Mouse (Mus musculus) thymus, adult 2 months (tissue): ENCODE results near the gene Prickle1. TPM values are rescaled to one million over a fixed set of nuclear protein-coding genes. Genes with fewer than 3 reads are reported as not detected.

Source experiments
- DNase-seq: peaks from one replicate; pipeline ENCODE4 v3.0.0; 2021
- H3K27ac ChIP-seq: fragments of 200-500 bp; 2 replicates; pipeline ENCODE4 v1.5.1; 2012; ENCODE audit warnings: low read length, control low read depth; ENCODE audit not compliant: control insufficient read depth, insufficient read depth
- H3K27me3 ChIP-seq: fragments of 200-500 bp; 2 replicates; pipeline ENCODE4 v1.6.1; 2012; ENCODE audit warnings: mild to moderate bottlenecking, low read length, moderate library complexity, mixed read lengths; ENCODE audit not compliant: control insufficient read depth, insufficient read depth
- H3K36me3 ChIP-seq: fragments of 200-500 bp; 2 replicates; pipeline ENCODE4 v1.6.1; 2012; ENCODE audit warnings: mild to moderate bottlenecking, low read length, moderate library complexity; ENCODE audit not compliant: control insufficient read depth, insufficient read depth
- H3K4me1 ChIP-seq: fragments of 200-500 bp; replicated peaks from 2 replicates; pipeline ENCODE4 v1.6.1; 2012; ENCODE audit warnings: low read length; ENCODE audit not compliant: control insufficient read depth, insufficient read depth
- H3K4me3 ChIP-seq: fragments of 200-500 bp; 2 replicates; pipeline ENCODE4 v1.5.1; 2012; ENCODE audit warnings: mild to moderate bottlenecking, low read length, control low read depth, moderate library complexity; ENCODE audit not compliant: control insufficient read depth, insufficient read depth
- CTCF ChIP-seq: fragments of 200-500 bp; IDR thresholded peaks from 2 replicates; pipeline ENCODE4 v1.5.1; 2012; ENCODE audit warnings: mild to moderate bottlenecking, control low read depth, low read length, moderate library complexity, borderline replicate concordance; ENCODE audit not compliant: control insufficient read depth, poor library complexity, insufficient read depth; ENCODE audit errors: extremely low read depth
- POLR2A ChIP-seq: fragments of 200-500 bp; IDR thresholded peaks from 2 replicates; pipeline ENCODE4 v1.6.1; 2012; ENCODE audit warnings: mild to moderate bottlenecking, low read length, control low read depth, moderate library complexity; ENCODE audit not compliant: control insufficient read depth, poor library complexity, insufficient read depth; ENCODE audit errors: extremely low read depth
- WGBS: fragments of 180-500 bp; shearing (Covaris S2); methylation state at CpG from one replicate; pipeline ENCODE4 v1.1.7; 2018; 5-methylcytosine and 5-hydroxymethylcytosine counted together
- polyA plus RNA-seq: library from polyadenylated mRNA; depleted of rRNA; stranded (reverse); fragments of >200 nt; gene quantifications from 2 replicates; pipeline ENCODE4 v1.2.3, GENCODE M21; 2012

The Prickle1 gene
- polyA plus RNA-seq, 1 experiment = 9.7 TPM

- Histone ChIP-seq H3K4me3 (no peak overlapping the region), H3K4me1 (no peaks in the 10 kb centered on the region), H3K36me3 (no peaks in the 10 kb centered on the region), H3K27me3 (no peaks in the 10 kb centered on the region), H3K27ac (no peak overlapping the region)
- DNase-seq = no peak
- TF ChIP-seq CTCF = no peak
- no peak for TF ChIP-seq POLR2A
- 96% methylated on average over 16 of the region's 16 CpGs for WGBS
These were observed 16.0 kb upstream of the Prickle1 start for GRCm38 (mm10) chr15:93611536-93612300.

GRCm38 (mm10) chr15:93610721-93611201 is 15.1 kb upstream of the Prickle1 start:
- H3K27ac ChIP-seq = no peak overlapping the region
- WGBS = 88% methylated on average over 19 of the region's 19 CpGs

GRCm38 (mm10) chr15:93610288-93610687 is 14.6 kb upstream of the Prickle1 start:
- TF ChIP-seq CTCF = no peak
- TF ChIP-seq POLR2A = no peak
- Histone ChIP-seq H3K4me3 (no peak overlapping the region), H3K36me3 (no peaks in the 10 kb centered on the region), H3K27me3 (no peaks in the 10 kb centered on the region), H3K4me1 (no peaks in the 10 kb centered on the region), H3K27ac (no peak overlapping the region)
- 94% methylated on average over 18 of the region's 18 CpGs for WGBS
- no peak for DNase-seq

More at GRCm38 (mm10) chr15:93610721-93611201, 15.1 kb upstream of the Prickle1 start:
- H3K27me3 ChIP-seq = no peaks in the 10 kb centered on the region
- no peak overlapping the region for H3K4me3 ChIP-seq
- no peak for DNase-seq
- no peaks in the 10 kb centered on the region for H3K36me3 ChIP-seq
- H3K4me1 ChIP-seq = no peaks in the 10 kb centered on the region
- TF ChIP-seq CTCF = no peak
- no peak for TF ChIP-seq POLR2A

- no peaks in the 10 kb centered on the region; the same call in 1 of the 2 replicates for H3K4me1 ChIP-seq
- no peak overlapping the region for H3K27ac ChIP-seq
- no peak for DNase-seq
- no peak overlapping the region for H3K4me3 ChIP-seq
- no peaks in the 10 kb centered on the region for H3K27me3 ChIP-seq
- 70% methylated on average over 6 of the region's 6 CpGs for WGBS
- no peaks in the 10 kb centered on the region for H3K36me3 ChIP-seq
- TF ChIP-seq POLR2A = no peak
- TF ChIP-seq CTCF = no peak
These were observed 7.2 kb upstream of the Prickle1 start for GRCm38 (mm10) chr15:93602850-93603249.

GRCm38 (mm10) chr15:93601461-93602015 is 5.8 kb upstream of the Prickle1 start:
- Histone ChIP-seq H3K4me3 (no peak overlapping the region), H3K36me3 (no peaks in the 10 kb centered on the region), H3K27ac (no peak overlapping the region), H3K27me3 (no peaks in the 10 kb centered on the region), H3K4me1 (peaks cover 2% of the 10 kb centered on the region)
- WGBS = 95% methylated on average over 13 of the region's 13 CpGs
- TF ChIP-seq POLR2A (no peak), CTCF (no peak)
- no peak for DNase-seq

- H3K27ac ChIP-seq = no peak overlapping the region
- no peaks in the 10 kb centered on the region for H3K36me3 ChIP-seq
- H3K4me1 ChIP-seq = peaks cover 15% of the 10 kb centered on the region
- TF ChIP-seq POLR2A (no peak), CTCF (no peak)
- H3K4me3 ChIP-seq = no peak overlapping the region
- H3K27me3 ChIP-seq = no peaks in the 10 kb centered on the region
- DNase-seq = no peak
- 75% methylated on average over 11 of the region's 11 CpGs for WGBS
These were observed 1.3 kb upstream of the Prickle1 start for GRCm38 (mm10) chr15:93596991-93597390.
